Mouse (Mus musculus) spleen, adult 2 months (tissue): Measurements from ENCODE around the gene Commd1.

ENCODE experiments used
- CTCF ChIP-seq: fragments of 200-500 bp; IDR thresholded peaks from 2 replicates; pipeline ENCODE4 v1.5.1; 2011; ENCODE audit warnings: mild to moderate bottlenecking, inconsistent platforms; ENCODE audit not compliant: insufficient read depth, insufficient read length, insufficient replicate concordance; ENCODE audit errors: extremely low read depth
- POLR2A ChIP-seq: fragments of 200-500 bp; IDR thresholded peaks from 2 replicates; pipeline ENCODE4 v1.6.1; 2011; ENCODE audit warnings: low read depth, low read length, inconsistent platforms

- TF ChIP-seq CTCF: no peak
- TF ChIP-seq POLR2A: no peak
These were observed 635 bp downstream of the Commd1 start for GRCm38 (mm10) chr11:22981543-22981950.
